Mouse (Mus musculus) adrenal gland, postnatal 25 days (tissue): Measurements from ENCODE around the gene Slc22a6. TPM values are rescaled to one million over a fixed set of nuclear protein-coding genes. Genes with fewer than 3 reads are reported as not detected.

Experiments
- DNase-seq: peaks from one replicate; pipeline ENCODE4 v3.0.0; 2021; ENCODE audit warnings: mixed read lengths
- total RNA-seq: library from RNA; stranded (reverse); gene quantifications from 2 replicates; pipeline ENCODE4 v1.2.3, GENCODE M21; 2021

The Slc22a6 gene
- total RNA-seq, 1 experiment from 2014 or later, result not detected

DNA sequence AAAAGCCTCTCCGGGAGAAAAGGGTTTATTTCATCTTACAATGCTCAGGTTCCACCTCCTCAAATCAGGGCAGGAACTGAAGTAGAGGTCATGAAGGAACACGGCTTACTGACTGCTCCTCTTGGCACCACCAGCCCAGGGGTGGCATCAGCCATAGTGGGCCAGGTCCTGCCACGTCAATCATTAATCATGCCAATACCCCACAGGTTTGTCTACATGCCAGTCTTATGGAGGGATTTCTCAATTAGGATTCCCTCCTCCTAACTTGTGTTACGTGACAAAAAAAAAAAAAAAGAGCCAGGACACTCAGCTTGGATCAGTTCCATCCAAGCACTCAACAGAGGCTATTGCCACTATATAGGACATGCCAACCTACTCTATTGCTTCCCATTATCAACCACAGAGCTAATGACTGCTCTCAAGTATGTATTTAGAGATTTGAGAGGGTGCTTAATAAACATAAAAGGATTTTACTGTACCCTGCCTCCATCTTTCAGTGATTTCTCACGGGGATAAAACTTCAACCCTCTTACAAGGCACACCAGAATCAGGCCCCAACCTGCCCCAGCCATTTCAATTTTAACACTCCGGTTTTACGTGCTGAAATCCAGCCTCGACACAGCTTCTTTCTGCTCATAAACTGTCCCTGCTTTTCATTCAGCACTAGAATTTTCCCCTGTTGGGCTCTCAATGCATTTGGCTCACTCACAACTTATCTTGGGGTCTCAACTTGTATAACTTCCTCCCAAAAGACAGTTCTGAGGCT lies 6.3 kb upstream of the Slc22a6 start:
- no peak for DNase-seq

DNA sequence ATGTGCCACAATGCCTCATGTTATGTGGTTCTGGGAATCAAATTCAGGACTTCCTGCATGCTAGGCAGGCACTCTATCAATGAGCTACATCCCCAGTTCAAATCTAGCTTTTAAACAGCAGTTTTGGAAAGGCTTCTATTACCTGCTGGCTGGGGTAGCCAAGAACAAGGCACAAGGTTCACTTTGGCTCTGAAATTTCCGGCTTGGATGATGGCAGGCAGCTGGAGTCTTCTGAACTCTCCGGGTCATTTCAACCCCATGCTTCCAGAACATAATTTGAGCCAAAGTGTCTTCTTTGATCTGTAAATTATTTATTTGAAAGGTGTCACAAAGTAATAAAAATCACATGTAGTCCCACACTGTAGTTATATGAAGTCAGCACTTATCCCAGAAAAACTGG lies 4.7 kb upstream of the Slc22a6 start:
- no peak for DNase-seq

DNA sequence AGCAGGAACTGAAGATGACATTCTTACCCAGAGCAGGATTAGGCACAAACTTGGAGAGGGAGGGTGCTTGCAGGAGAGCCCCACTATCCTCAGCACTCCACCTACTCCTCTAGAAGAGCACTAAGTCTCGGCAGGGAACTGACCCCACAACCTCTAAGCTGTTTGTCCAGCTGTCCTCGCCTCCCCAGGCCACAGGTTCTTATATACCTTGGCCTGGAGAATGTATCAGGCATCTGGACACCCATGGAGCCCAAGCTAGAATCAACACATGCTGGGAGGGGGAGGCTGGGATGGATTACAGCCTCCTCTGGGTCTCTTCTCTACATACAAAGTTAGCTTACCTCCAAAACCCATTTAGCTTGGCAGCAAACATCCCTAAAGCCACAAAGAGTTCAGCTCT lies 3.5 kb upstream of the Slc22a6 start:
- DNase-seq, result no peak

- DNase-seq, result no peak
Measured at GRCm38 (mm10) chr19:8616314-8616713, 1.5 kb upstream of the Slc22a6 start.

- no peak for DNase-seq
Measured at GRCm38 (mm10) chr19:8621098-8621497, 3.3 kb downstream of the Slc22a6 start.

DNA sequence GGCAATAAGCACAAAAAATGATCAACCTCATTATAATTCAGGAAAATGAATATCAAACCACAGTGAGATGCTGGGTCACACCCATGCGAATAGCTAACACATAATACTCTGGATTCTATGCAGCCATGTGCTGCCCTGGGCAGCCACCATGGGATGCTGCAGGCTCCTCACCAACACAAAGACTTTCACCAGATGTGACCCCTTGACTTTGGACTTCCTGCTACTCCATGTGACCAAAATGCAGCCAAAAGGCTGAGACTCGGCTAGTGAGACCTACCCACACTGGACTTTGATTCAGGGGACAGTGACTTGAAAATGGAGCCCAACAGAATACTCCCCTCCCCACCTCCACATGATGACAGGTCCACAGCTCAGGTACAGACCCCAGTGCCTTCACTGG lies 12.4 kb downstream of the Slc22a6 start:
- no peak for DNase-seq

DNA sequence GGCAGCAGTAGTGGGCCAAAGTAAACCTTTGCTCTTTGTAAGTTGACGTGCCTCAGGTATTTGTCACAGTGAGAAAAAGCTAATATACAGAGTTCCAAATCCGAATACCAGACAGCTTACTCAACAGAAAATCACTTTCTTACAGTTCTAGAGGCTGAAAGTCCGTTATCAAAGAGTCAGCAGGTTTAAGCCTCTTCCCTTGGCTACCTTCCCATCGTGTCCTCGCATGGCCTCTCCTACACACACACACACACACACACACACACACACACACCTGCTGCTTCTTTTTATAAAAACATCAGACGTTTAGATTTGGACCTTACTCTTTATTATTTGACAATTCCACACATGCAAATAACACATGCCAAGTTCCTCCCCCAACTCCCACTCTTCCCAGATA lies 13.0 kb downstream of the Slc22a6 start:
- DNase-seq, result no peak

DNA sequence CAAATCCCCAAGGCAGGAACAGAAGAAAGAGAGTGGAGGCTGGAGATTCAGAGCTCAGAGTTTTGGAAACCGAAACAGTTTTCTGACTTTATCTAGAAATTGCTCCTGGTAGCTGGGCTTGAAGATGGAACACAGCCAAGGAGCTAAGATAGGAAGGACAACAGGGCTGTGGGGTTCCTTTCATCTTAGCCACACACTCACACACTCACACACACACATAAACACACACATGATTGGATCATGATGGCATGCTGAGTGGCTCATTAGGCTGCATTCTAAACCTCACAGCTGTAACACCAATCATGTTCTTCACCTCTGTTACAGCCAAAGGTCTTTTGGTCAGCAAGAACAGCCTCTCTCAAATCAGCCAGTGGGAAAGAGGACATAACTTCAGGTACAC lies 14.2 kb downstream of the Slc22a6 start:
- DNase-seq, result no peak

DNA sequence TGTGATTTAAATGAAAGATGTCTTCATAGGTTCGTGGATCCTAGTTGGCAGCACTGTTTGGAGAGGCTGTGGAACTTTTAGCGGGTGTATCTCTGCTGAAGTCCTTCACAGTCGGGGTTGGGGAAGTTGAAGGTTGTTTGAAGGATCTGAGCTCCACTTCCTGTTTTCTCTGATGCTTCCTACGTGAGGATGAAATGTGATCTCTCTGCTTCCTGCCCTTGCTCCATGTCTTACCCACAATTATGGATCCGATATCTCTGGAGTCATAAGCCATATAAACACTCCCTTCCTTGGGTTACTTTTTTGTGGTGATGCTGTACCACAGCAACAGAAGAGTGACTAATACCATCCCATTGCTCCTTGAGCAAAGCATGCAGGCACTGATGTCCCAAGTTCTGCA lies 24.2 kb downstream of the Slc22a6 start:
- no peak for DNase-seq

GRCm38 (mm10) chr19:8646393-8646792 lies 28.6 kb downstream of the Slc22a6 start:
- no peak for DNase-seq

DNA sequence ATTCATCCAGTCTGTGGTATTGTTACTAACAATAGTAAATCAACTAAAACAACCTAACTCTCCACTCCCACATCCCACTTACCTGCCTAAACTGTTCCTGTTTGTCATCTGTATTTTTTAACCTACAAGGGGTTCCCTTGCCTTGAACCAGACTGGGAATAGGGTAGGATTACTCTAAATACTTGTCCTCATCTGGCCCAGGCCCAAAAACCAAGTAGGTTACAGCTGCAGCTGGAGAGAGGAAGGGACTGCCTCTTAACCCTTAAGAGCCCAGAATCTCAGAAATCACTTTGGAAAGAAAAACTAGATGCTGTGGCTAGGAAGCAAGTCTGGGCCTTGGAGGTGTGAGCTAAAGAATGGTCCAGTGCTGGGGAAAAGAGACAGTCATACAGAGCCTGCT lies 38.0 kb downstream of the Slc22a6 start:
- no peak for DNase-seq

- DNase-seq, result no peak
Measured at GRCm38 (mm10) chr19:8656341-8656740, 38.5 kb downstream of the Slc22a6 start.

DNA sequence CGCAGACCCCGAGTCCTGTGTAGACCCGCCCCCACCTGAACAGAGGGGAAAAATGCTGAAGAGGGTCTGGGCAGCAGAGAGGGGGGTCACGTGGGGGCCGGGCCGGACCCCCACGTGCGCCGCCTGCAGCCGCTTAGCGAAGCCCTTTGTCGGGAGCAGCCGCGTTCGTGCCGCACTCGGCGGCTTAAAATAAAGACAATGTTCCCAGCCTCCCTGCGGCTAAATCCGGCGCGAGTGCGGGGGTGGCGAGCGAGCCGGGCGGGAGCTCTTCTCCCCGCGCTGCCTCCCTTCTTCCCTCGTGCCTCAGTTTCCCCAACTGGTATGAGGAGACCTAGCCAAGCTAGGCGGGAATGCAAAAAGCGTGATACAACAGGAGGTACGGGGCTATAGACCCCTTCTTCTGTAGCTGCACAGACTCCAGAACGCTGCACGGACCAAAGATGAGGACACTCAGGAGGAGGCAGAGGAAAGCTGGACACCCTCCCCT lies 44.0 kb downstream of the Slc22a6 start:
- no peak for DNase-seq

- DNase-seq, result peak; percentile 56
Measured at GRCm38 (mm10) chr19:8662337-8662736, 44.5 kb downstream of the Slc22a6 start.

GRCm38 (mm10) chr19:8663360-8663839 lies 45.6 kb downstream of the Slc22a6 start, which contains the start of gene Chrm1:
TSS of gene Chrm1 (plus strand) at chr19:8663789.
- DNase-seq, result no peak

DNA sequence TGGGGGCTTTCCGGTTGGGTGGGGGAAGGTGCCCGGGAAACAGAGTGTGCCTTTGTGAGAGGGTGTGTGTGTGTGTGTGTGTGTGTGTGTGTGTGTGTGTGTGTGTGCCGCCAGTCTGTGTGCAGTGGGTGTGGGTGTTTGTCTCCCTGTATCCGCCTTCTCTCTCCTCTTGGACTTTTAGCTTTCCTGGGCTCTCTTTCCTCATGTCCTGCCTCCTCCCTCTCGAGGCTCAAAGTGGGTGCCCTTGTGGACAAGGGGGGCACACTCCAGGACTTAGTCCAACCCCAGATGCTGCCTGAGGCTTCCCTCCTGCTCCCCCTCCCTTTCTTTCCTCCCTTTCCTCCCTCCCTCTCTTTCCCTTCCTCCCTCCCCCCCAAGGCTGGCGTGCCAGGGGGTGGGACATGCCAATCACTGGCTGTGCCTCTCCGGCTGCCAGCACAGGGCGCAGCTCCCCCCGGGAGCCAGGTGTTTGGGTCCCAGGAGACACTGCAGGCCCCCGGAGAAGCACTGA lies 46.1 kb downstream of the Slc22a6 start:
- no peak for DNase-seq

DNA sequence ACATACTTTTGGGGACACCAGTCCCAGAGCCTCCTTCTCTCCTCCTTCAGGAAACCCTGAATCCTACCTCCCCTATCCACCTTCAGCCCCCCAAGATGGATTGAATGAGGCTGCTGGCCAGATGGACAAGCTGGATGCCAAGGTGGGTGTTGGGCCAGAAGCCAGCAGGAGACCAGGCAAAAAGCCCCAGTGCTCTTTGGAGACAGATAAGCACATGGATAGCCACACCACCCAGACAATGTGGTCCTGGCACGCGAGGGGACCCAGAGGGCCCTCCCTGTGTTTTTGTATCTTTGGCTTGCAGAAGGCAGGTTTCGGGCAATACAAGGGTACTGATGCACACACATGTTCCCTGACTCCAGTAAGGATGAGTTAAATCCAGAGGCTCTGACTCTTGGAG lies 47.0 kb downstream of the Slc22a6 start:
- no peak for DNase-seq

DNA sequence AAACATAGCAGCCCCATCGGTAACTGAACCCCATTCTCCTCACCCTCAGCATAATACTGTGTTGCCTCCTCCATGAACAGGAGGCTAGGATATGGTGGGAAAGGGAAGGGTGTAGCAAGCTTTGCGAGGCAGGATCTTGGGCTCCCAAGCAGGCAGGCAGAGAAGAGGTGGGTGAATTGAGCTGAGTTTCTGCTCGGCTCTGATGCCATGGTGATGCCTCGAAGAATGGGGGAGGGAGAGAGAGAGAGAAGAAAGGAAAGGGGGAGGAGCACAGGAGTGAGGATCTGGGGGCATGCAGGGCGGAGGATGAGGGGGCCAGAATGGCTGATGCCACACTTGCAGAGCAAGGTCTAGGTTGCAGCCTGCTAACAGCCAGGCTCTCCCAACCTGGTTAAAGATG lies 47.9 kb downstream of the Slc22a6 start:
- no peak for DNase-seq

DNA sequence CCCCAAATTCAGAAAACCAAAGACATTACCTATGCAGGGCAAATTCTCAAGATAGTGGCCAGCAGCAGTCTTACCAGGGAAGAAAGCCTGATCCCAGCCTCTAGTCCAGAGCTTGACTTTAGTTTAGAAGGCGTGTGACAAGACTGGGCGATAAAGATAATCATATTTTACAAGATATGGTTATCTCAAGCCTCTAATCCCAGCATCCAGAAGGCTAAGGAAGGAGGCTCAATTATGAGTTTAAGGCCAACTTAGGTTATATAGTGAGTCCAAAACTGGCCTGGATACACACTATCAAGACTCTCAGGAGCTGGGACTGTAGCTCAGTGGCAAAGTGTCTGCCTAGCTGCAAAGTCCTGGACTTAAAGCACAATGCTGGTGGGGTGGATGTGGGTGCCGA lies 55.0 kb downstream of the Slc22a6 start:
- DNase-seq, result no peak

- DNase-seq, result no peak
Measured at GRCm38 (mm10) chr19:8673336-8674063, 55.7 kb downstream of the Slc22a6 start.
